Mouse (Mus musculus) heart, embryonic 14.5 days (tissue): Measurements from ENCODE around the gene Syde1. TPM values are rescaled to one million over a fixed set of nuclear protein-coding genes. Genes with fewer than 3 reads are reported as not detected.

ENCODE experiments used
- ATAC-seq: fragments of 200-750 bp; cut with Nextera tagmentation; 2 replicates; pipeline ENCODE4 v1.8.0; 2017; ENCODE audit warnings: low read depth, moderate TSS enrichment; ENCODE audit not compliant: insufficient number of reproducible peaks, insufficient read depth, low FRiP score
- H3K27ac ChIP-seq, 2 experiments: fragments of 200-500 bp in 1 of 2; fragments of 300-500 bp in 1 of 2; sonication (generic) in 1 of 2; replicated peaks in 1 of 2; 2 replicates each; pipeline ENCODE4 v1.5.1; 2012 to 2014; ENCODE audit warnings: low read depth in 2 of 2, low read length in 2 of 2, control low read depth in 1 of 2, mild to moderate bottlenecking in 1 of 2, mixed read lengths in 1 of 2; ENCODE audit not compliant: control insufficient read depth in 1 of 2, insufficient read depth in 1 of 2
- H3K27me3 ChIP-seq: fragments of 300-500 bp; sonication (generic); 2 replicates; pipeline ENCODE4 v1.6.1; 2014; ENCODE audit warnings: mild to moderate bottlenecking, low read length, control low read depth; ENCODE audit not compliant: control insufficient read depth, insufficient read depth
- H3K36me3 ChIP-seq: fragments of 300-500 bp; sonication (generic); 2 replicates; pipeline ENCODE4 v1.6.1; 2014; ENCODE audit warnings: mild to moderate bottlenecking, control low read depth, low read length, mixed read lengths; ENCODE audit not compliant: control insufficient read depth, insufficient read depth
- H3K4me1 ChIP-seq, 2 experiments: fragments of 200-500 bp in 1 of 2; fragments of 300-500 bp in 1 of 2; sonication (generic) in 1 of 2; 2 replicates each; pipeline ENCODE4 v1.6.1; 2012 to 2014; ENCODE audit warnings: low read length in 2 of 2, control low read depth in 1 of 2, mixed read lengths in 1 of 2; ENCODE audit not compliant: control insufficient read depth in 2 of 2, insufficient read depth in 2 of 2
- H3K4me2 ChIP-seq: fragments of 300-500 bp; sonication (generic); 2 replicates; pipeline ENCODE4 v1.6.1; 2014; ENCODE audit warnings: mild to moderate bottlenecking, low read length
- H3K4me3 ChIP-seq, 2 experiments: fragments of 200-500 bp in 1 of 2; fragments of 300-500 bp in 1 of 2; sonication (generic) in 1 of 2; 2 replicates each; pipeline ENCODE4 v1.5.1; 2012 to 2014; ENCODE audit warnings: low read length in 2 of 2, mild to moderate bottlenecking in 2 of 2, control low read depth in 1 of 2, low read depth in 1 of 2, moderate library complexity in 1 of 2; ENCODE audit not compliant: control insufficient read depth in 1 of 2, insufficient read depth in 1 of 2
- H3K9ac ChIP-seq: fragments of 300-500 bp; sonication (generic); 2 replicates; pipeline ENCODE4 v1.6.1; 2014; ENCODE audit warnings: mild to moderate bottlenecking, low read length
- H3K9me3 ChIP-seq: fragments of 300-500 bp; sonication (generic); 2 replicates; pipeline ENCODE4 v1.6.1; 2016; ENCODE audit warnings: low read length, control low read depth; ENCODE audit not compliant: control insufficient read depth
- WGBS: fragments of 180-500 bp; shearing (Covaris S2); extraction: QIAGEN DNeasy Blood & Tissue Kit; methylation state at CpG from one replicate; pipeline ENCODE4 v1.1.7; 2014; 5-methylcytosine and 5-hydroxymethylcytosine counted together
- polyA plus RNA-seq: library from polyadenylated mRNA; unstranded; fragments of >200 nt; fragmentation: Nextera tagmentation; extraction: Ambion mirVana; gene quantifications from 2 replicates; pipeline ENCODE4 v1.2.1, GENCODE M21; 2014

The Syde1 gene
- polyA plus RNA-seq, 1 experiment from 2014 or later: 15.6 TPM

- peaks cover 52% of the 10 kb centered on the region for H3K36me3 ChIP-seq
- peak overlapping the region in 1 of 2 experiments; percentile 96; a peak in 2 of 4 replicates for H3K27ac ChIP-seq
- peaks cover 5 to 15% of the 10 kb centered on the region in 2 experiments for H3K4me1 ChIP-seq
- peak overlapping the region; percentile 86; the same call in 1 of the 2 replicates for H3K4me2 ChIP-seq
- ATAC-seq: no peak
- H3K9me3 ChIP-seq: no peaks in the 10 kb centered on the region
- no peak overlapping the region for H3K4me3 ChIP-seq
- no peaks in the 10 kb centered on the region for H3K27me3 ChIP-seq
- WGBS: 92% methylated on average over 16 of the region's 16 CpGs
- H3K9ac ChIP-seq: no peak overlapping the region
These were observed 15.2 kb downstream of the Syde1 start for GRCm38 (mm10) chr10:78576435-78577184.

GRCm38 (mm10) chr10:78575690-78576089 is 16.1 kb downstream of the Syde1 start:
- Histone ChIP-seq H3K9ac (peak overlapping the region; percentile 83), H3K4me3 (peak overlapping the region in 1 of 2 experiments; percentile 68; a peak in 2 of 4 replicates), H3K36me3 (peaks cover 43% of the 10 kb centered on the region), H3K4me2 (peak overlapping the region; percentile 86), H3K4me1 (peaks cover 5 to 15% of the 10 kb centered on the region in 2 experiments), H3K27me3 (no peaks in the 10 kb centered on the region), H3K9me3 (no peaks in the 10 kb centered on the region), H3K27ac (peak overlapping the region; percentile 95 to 96)
- peak; percentile 37; the same call in 1 of the 2 replicates for ATAC-seq
- 28% methylated on average over 2 of the region's 2 CpGs for WGBS

DNA sequence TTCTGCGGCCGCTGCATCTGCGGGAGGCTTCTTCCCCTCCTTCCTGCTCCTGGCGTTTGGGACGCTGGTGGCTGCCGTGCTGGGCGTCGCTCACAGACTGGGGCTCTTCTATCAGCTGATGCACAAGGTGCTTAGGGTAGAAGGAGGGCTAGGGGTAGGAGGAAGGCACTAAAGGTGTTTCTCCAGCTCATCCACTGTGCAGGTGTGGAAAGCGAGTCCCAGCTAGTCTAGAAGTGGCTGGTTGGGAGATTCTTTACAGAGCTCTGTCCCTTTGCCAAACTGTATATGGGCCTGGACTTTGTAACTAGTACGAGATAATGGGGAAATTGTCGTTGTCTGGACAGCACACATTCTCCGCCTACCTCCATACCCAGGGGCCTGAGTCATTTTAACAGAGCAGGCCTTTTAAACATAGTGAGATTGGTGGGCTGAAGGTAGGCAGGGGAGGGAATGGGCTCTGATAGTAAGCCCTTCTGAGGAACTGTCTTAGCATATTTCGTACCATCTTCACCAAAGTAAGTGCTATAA is 16.6 kb downstream of the Syde1 start:
- Histone ChIP-seq H3K9me3 (no peaks in the 10 kb centered on the region), H3K4me2 (peak overlapping the region; percentile 86), H3K27me3 (no peaks in the 10 kb centered on the region), H3K4me3 (peak overlapping the region; percentile 68 to 70), H3K4me1 (peaks cover 5 to 15% of the 10 kb centered on the region in 2 experiments), H3K9ac (peak overlapping the region; percentile 83), H3K27ac (peak overlapping the region; percentile 95 to 96), H3K36me3 (peaks cover 37% of the 10 kb centered on the region)
- peak; percentile 10; the same call in 1 of the 2 replicates for ATAC-seq
- WGBS: 7% methylated on average over 13 of the region's 13 CpGs

DNA sequence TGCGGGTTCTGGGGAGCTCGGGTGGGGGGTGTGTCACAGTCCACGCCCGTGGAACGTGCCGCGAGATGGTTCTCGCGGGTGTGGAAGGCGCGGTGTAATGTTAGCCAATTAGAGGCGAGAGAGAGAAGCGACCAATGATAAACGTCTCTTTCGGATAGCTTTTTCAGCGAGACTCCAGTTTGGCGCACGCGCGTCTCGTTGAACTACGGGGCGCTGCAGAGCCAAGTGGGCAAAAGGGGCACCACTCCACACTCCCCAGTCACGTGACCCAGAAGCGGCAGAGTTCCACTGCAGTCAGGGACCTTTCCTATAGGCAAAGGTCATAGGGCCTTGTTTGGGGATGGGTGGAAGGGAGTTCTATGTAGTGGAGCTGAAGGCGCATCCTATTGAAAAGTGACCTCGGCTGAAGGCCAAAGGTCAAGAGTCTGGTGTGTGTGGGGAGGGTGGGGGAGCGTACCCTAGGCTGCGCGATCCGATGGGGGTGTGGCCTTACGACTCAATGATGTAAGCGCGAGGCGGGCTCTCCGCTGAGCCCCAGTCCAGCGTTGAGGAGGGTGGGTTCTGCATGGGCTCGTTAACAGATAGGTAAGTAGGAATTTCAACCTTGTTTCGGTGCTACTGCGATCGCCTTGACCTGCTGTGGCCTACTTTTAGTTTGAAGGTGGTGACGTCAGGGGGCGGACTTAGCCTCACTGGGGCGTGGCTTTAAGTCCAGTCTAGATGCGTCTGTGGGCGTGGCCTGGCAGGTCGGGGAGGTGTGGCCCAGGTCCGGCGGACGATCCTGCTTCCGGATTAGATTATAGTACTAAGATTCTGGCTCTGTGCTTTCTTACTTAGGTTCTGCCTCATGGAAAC is 17.3 kb downstream of the Syde1 start, which contains the start of gene Ilvbl:
TSS of gene Ilvbl (plus strand) at position 97 of the 855 bp plus-strand sequence.
- Histone ChIP-seq H3K27me3 (no peaks in the 10 kb centered on the region), H3K4me2 (peak within 1 kb of the TSS; percentile 86), H3K4me3 (peak within 1 kb of the TSS; percentile 68 to 70), H3K9ac (peak within 1 kb of the TSS; percentile 83), H3K4me1 (peaks cover 5 to 15% of the 10 kb centered on the region in 2 experiments), H3K27ac (peak within 1 kb of the TSS; percentile 95 to 96), H3K9me3 (no peaks in the 10 kb centered on the region), H3K36me3 (peaks cover 30% of the 10 kb centered on the region)
- peak; percentile 90 for ATAC-seq
- under 1% methylated on average over 51 of the region's 51 CpGs for WGBS

- no peak for ATAC-seq
- peaks cover 5 to 15% of the 10 kb centered on the region in 2 experiments for H3K4me1 ChIP-seq
- no peak overlapping the region for H3K4me3 ChIP-seq
- no peak overlapping the region for H3K9ac ChIP-seq
- no peak overlapping the region for H3K4me2 ChIP-seq
- 76% methylated on average over 3 of the region's 3 CpGs for WGBS
- H3K36me3 ChIP-seq: peaks cover 18% of the 10 kb centered on the region
- H3K27me3 ChIP-seq: no peaks in the 10 kb centered on the region
- H3K27ac ChIP-seq: no peak overlapping the region
- H3K9me3 ChIP-seq: no peaks in the 10 kb centered on the region
These were observed 18.5 kb downstream of the Syde1 start for GRCm38 (mm10) chr10:78573226-78573625.

DNA sequence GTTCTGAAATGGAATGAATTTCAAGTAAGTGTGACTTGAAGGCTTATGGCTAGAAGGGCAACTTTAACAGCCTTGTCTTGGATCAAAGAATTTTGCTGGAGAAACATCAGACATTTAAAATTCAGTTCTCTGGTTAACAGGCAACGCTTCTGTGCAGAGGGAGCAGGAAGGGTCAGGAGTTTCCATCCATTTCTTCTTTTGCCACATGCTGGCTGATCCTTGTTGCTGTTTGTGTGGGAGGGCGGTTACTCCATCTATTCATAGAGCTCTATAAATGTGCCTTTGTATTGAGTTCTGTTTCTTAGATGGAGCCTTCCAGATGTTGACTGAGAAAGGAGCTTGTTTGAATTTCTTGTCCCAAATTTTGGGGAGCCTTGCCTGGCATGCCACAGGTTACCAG is 20.9 kb downstream of the Syde1 start:
- no peak for ATAC-seq
- Histone ChIP-seq H3K4me2 (no peak overlapping the region), H3K27me3 (no peaks in the 10 kb centered on the region), H3K9me3 (no peaks in the 10 kb centered on the region), H3K9ac (no peak overlapping the region), H3K4me3 (no peak overlapping the region), H3K36me3 (no peaks in the 10 kb centered on the region), H3K27ac (no peak overlapping the region), H3K4me1 (peaks cover 2 to 8% of the 10 kb centered on the region in 2 experiments)
- 44% methylated on average over 2 of the region's 2 CpGs for WGBS

DNA sequence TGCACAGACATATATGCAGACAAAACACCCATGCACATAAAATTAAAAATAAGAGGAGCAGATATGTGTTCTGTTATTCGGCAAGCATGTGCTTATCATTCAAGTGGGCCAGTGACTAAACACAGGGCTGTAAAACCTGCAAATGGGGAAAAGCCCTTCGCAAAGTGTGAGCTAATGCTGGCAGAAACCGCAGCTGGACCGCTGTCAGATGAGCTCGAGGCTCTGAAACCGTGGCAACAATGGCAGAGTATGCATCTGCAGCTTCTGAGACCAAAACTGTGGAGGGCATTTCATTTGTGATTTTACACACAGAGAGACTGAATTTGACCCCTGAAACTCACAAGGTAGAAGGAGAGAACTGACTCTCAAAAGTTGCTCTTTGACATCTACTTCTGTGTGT is 21.3 kb downstream of the Syde1 start:
- no peak for ATAC-seq
- no peak overlapping the region for H3K9ac ChIP-seq
- no peak overlapping the region for H3K4me3 ChIP-seq
- H3K27ac ChIP-seq: no peak overlapping the region
- whole genome bisulfite sequencing: 63% methylated on average over 6 of the region's 6 CpGs
- H3K27me3 ChIP-seq: no peaks in the 10 kb centered on the region
- H3K4me1 ChIP-seq: peaks cover 0 to 4% of the 10 kb centered on the region in 2 experiments; a peak in 2 of 4 replicates
- no peaks in the 10 kb centered on the region for H3K9me3 ChIP-seq
- no peak overlapping the region for H3K4me2 ChIP-seq
- H3K36me3 ChIP-seq: no peaks in the 10 kb centered on the region
